Mouse (Mus musculus) liver, adult 2 months (tissue): ENCODE data around the gene Prr22.

ENCODE experiments used
- CTCF ChIP-seq: fragments of 200-500 bp; IDR thresholded peaks from 2 replicates; pipeline ENCODE4 v1.5.1; 2011; ENCODE audit warnings: low read depth, low read length, control low read depth
- POLR2A ChIP-seq: fragments of 200-500 bp; IDR thresholded peaks from 2 replicates; pipeline ENCODE4 v1.6.1; 2011; ENCODE audit warnings: low read length, control low read depth; ENCODE audit not compliant: insufficient read depth; ENCODE audit errors: extremely low read depth

DNA sequence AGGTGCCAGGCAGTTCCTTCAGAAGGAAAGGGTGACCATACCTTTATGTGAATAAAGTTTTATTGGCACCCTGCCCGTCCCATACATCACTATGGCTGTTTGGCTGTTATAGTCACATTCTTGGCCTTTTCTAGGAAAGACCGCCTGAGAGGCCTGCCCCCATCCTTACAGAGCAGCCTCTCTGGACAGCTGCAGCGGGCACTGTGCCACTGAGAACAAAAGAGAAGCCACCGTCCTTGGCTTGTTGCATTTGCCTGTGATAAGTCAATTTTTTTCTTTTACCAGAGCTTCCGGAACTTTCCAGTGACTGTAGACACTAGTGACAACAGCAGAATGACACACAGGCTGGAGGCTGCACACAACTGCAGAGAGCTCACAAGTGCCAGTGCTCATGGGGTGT lies 34.9 kb downstream of the Prr22 start:
- TF ChIP-seq POLR2A, result no peak
- TF ChIP-seq CTCF, result no peak
